Mouse (Mus musculus): ENCODE results near the gene Folr1.

DNA sequence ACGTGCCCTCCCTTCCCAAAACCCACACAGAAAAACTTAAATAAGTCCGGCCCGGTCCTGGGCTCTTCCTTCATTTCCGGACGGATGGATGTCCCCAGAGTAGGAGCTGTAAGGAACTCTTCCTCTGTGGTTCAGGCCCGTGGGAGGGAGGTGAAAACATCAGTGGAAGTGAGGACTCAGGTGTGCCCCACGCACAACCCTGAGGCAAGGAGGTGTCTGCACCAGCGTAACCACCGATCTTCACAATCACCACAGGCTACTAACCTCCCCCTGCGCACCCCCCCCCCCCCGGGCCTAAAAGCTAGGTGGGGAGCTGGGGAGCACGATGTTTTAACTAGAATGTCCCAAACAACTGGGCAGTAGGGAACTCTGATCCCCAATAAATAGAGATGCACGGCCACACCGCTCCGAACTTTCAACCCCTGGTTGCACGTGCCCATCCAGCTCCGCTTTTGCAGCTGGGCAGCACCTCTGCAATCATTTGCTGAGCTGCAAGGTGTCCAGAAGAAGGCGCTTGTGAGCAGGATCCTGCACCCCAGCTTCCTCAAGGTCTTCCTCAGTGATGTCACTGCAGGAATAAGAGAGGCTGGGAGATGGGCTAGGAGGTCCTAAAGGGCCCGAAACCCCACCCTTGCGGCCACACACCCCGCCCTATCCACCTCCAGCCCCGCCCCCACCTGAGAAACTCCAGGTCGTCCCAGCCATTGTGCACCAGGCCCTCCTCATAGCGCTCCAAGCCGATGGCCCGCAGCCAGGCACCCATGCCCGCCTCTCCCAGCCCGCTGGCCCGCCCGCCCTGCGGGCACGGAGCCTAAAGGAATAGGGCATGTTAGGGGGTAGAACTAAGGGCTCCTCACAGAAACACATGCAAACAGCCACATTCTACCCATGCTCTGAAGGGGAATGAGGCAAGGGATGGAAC lies 47.5 kb downstream of the Folr1 start:
- peak; percentile 27; the same call in 1 of the 2 replicates for TF ChIP-seq CTCF (IDR thresholded peaks at IDR 0.05; ENCODE audit: control insufficient read depth, insufficient read depth, insufficient replicate concordance, low read depth, low read length)
- no peak for TF ChIP-seq POLR2A (IDR thresholded peaks at IDR 0.05; ENCODE audit: control insufficient read depth, low read depth, low read length)

Measured in testis, adult 2 months (tissue).